Mouse (Mus musculus) hindlimb bud, embryonic 11.5 days (tissue): Measurements from ENCODE around the gene Abhd17a.

Source experiments
- DNase-seq: peaks from one replicate; pipeline ENCODE4 v3.0.0-alpha.2; 2012; ENCODE audit warnings: low read depth, low spot score; ENCODE audit errors: extremely low spot score

Gene Abhd17a

DNA sequence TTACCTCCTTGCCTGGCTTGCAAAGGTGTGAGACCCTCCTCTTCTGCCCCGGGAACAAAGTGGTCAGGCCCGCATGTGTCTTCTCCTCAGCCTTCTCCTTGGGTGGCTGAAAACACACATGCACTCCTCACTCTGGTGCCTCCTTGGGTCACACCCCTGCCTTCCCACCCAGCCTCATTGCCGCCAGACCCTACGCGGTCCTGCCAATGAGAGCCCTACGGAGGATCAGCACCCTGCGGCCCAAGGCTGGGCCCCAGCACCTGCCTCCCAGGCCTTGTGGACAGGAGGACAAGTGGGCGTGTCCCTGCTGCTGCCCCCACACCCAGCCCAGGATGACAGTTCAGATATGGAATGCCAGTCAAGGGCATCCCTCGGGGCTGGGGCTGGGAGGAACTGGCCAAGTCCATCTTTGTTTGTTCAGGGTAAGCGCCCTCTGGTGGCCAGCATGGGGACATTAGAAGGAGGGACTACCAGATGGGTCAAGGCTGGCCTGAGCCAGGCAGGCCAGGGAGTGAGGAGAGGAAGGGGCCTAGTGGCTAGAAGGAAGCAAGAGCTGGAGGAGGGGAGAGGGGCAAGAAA lies 41.6 kb downstream of the Abhd17a start:
- DNase-seq = no peak

DNA sequence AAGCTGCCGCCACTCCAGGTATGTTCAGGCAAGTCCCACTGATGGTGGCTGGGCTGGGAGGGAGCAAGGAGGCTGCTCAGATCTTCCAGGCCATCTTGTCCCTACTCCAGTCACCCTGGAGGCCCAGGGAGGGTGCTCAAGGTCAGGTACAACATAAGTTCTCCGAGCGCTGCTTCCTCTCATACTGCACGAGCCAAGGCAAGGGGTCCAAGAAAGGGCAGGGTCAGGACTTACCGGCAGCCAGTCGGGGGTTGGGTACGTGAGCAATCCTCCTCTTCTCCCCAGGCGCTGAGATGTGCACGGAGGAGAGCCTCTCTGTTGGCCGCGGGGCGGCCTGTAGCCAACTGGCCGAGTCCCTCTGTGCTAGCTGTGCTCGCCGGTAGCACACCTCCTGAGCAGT lies 42.6 kb downstream of the Abhd17a start:
- DNase-seq = no peak

- no peak for DNase-seq
Observed at GRCm38 (mm10) chr10:80546945-80547344, 43.2 kb downstream of the Abhd17a start.

DNA sequence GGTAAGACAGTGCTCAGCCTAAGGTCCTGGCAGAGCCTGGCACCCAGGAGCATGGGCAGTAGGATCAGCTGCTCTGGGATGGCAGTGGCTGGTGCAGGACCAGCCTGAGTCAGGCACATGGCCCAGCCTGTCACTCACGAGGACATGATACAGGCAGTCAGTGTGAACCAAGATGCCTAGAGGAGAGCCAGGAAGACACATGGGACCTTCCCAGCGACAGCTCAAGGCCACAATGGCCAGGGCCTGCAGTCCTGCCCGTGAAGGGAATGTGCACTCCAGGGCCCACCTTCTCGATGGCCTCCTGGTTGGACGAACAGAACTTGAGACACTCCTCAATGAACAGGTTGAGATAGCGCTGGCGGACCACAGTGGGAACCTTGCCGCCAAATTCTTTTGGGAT lies 44.6 kb downstream of the Abhd17a start:
- DNase-seq = no peak

- no peak for DNase-seq
Observed at GRCm38 (mm10) chr10:80543873-80544272, 46.3 kb downstream of the Abhd17a start.

DNA sequence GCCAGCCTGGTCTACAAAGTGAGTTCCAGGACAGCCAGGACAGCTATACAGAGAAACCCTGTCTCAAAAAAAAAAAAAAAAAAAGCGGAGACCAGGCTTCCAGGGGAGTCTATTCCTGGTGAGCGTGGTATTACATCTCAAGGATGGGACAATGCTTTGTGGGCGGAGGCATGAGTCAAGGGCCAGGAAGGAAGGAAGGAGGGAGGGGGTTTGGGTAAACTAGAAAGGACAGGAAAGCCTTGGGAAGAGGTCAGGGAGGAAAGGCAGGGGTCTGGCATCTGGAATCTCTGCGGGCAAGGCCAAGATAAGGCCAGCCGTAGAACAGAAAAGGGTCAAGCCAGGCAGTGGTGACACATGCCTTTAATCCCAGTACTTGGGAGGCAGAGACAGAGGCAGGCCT lies 50.6 kb downstream of the Abhd17a start:
- no peak for DNase-seq

GRCm38 (mm10) chr10:80538710-80539394 lies 51.3 kb downstream of the Abhd17a start, which contains the start of gene Atp8b3:
Atp8b3 (minus strand) TSS chr10:80539124.
- no peak for DNase-seq

DNA sequence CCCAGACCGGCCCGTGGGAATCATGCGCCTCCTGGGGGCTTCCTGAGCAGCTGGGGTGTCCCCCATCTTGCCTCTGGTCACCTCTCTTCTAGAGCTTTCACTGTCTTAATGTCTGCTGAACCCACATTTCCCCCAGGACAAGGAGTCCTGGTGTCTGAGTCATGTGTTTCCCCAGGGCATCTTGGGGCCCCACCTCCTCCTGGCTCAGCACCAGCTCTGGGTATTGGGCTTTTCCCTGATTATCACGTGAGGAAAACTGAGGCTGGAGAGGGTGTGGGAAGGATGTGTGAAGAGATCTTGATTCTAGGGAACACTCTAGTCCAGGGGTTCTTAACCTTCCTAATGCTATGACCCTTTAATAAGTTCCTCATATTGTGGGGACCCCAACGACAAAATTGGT lies 52.0 kb downstream of the Abhd17a start:
- DNase-seq = no peak

GRCm38 (mm10) chr10:80535711-80536110 lies 54.4 kb downstream of the Abhd17a start:
- DNase-seq = no peak

DNA sequence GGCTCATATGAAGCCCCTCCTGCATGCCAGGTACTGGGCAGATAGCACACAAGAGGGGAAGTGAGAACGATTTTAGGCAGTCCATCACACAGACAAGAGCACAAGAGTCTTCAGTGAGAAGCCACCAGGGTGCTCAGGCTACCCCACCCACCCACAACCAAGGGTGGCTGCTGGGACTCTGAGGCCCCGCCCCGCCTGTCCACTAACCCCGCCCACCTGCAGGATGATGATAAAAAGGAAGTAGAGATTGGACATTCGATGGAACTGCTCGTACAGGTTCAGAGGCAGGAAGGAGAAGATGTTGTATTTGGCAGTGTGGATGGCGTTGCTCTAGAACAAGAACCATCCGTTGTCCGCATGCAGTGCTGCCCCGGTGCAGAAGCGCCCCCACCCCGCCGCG lies 55.1 kb downstream of the Abhd17a start:
- DNase-seq = no peak

DNA sequence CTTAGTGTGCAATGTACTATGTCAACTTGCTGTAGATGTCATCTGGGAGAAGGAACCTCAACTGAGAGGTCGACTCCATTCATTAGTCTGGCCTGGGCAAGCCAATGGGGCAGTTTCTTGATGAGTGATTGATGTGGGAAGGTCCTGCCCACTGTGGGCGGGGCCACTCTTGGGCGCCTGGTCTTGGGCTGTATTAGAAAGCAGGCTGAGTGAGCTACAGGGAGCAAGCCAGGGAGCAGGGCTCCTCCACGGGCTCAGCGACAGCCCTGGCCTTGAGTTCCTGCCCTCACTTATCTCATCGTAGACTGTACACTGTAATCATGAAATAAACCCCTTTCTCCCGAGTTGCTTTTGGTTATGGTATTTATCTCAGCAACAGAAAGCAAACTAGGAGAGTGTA lies 56.4 kb downstream of the Abhd17a start:
- DNase-seq = no peak
